Comparison of ENCODE assay signal across 23 mouse cellular contexts in the genomic region with DNA sequence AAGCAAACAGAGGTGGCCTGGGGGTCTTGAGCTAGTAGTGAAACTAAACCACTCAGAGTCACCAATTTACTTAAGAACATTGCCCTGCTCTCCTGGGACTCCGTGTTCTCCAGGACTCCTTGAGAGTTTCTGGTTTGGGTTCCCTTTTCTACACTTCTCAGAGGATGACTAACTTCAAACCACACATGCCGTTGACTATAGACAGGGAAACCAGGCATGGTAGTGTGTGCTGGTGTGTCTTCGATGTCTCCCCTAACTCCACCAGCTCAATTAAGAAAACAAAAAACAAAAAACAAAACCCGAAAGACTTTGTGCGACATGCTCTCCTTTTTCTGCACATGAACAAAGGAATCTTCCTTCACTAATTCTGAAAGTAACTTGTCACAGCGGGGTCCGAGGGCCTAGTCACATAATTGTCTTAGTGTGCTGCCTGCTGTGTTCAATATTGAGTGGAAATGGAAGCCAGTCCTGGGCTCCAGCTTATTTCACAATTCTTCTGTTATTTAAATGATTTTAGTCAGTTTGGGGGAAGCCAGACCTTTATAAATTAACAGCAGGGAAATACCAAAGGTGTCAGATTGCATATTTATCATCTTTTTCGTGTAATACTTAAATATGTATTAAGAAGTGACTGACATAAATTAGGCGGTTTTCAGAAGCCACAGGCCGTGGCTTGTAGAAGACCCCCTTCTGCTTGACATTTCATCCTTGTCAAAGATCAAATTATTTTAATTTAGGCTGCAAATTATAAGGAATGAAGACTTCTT.
DNase-seq lines count a peak whose midpoint lies in the region; ATAC-seq and TF ChIP-seq lines count a peak whose summit lies in the region.
"Had no signal": no experiment of that assay in that cellular context is flagged by ENCODE, and none has a peak within 500 bp of the region (broad histone marks: within the 10 kb centered on the region; RNA-seq: fewer than 3 reads in every experiment).

No protein-coding gene starts in this region.

- no peaks in the 10 kb centered on the region for H3K9me3 ChIP-seq in midbrain, embryonic 11.5 days (ENCODE audit: control insufficient read depth, low read length)
- no peaks in the 10 kb centered on the region for H3K9me3 ChIP-seq in midbrain, embryonic 10.5 days (replicated peaks)
- H3K9me3 ChIP-seq in forebrain, embryonic 12.5 days, result no peaks in the 10 kb centered on the region
- no peaks in the 10 kb centered on the region for H3K9me3 ChIP-seq in hindbrain, embryonic 14.5 days (ENCODE audit: control insufficient read depth, low read length)
- no peaks in the 10 kb centered on the region for H3K9me3 ChIP-seq in intestine, postnatal 0 days (ENCODE audit: control insufficient read depth)
- H3K9me3 ChIP-seq: heart, embryonic 13.5 days; limb, embryonic 15.5 days; liver, embryonic 15.5 days; stomach, embryonic 15.5 days had no signal

- no peak for TF ChIP-seq CTCF in intestine, postnatal 0 days (IDR thresholded peaks at IDR 0.05; ENCODE audit: low read depth)

- H3K27me3 ChIP-seq in midbrain, embryonic 11.5 days (ENCODE audit: control insufficient read depth, insufficient read depth, low read length), result no peaks in the 10 kb centered on the region
- H3K27me3 ChIP-seq in midbrain, embryonic 10.5 days (ENCODE audit: low read depth, poor library complexity, severe bottlenecking), result no peaks in the 10 kb centered on the region
- H3K27me3 ChIP-seq in forebrain, embryonic 12.5 days, result no peaks in the 10 kb centered on the region
- no peaks in the 10 kb centered on the region for H3K27me3 ChIP-seq in hindbrain, embryonic 14.5 days (ENCODE audit: control insufficient read depth, insufficient read depth, low read length)
- H3K27me3 ChIP-seq in intestine, postnatal 0 days (replicated peaks; ENCODE audit: control insufficient read depth, insufficient read depth, low read length), result no peaks in the 10 kb centered on the region
- H3K27me3 ChIP-seq: heart, embryonic 13.5 days; limb, embryonic 15.5 days; liver, embryonic 15.5 days; stomach, embryonic 15.5 days had no signal

- no peaks in the 10 kb centered on the region for H3K36me3 ChIP-seq in midbrain, embryonic 11.5 days (ENCODE audit: control insufficient read depth, insufficient read depth, low read length)
- no peaks in the 10 kb centered on the region for H3K36me3 ChIP-seq in midbrain, embryonic 10.5 days
- no peaks in the 10 kb centered on the region for H3K36me3 ChIP-seq in forebrain, embryonic 12.5 days (replicated peaks)
- H3K36me3 ChIP-seq in hindbrain, embryonic 14.5 days (replicated peaks; ENCODE audit: control insufficient read depth, insufficient read depth), result no peaks in the 10 kb centered on the region
- no peaks in the 10 kb centered on the region for H3K36me3 ChIP-seq in intestine, postnatal 0 days (ENCODE audit: control insufficient read depth, insufficient read depth)
- H3K36me3 ChIP-seq: heart, embryonic 13.5 days; limb, embryonic 15.5 days; liver, embryonic 15.5 days; stomach, embryonic 15.5 days had no signal

- H3K4me2 ChIP-seq in midbrain, embryonic 11.5 days, result no peak overlapping the region
- H3K4me2 ChIP-seq in forebrain, embryonic 12.5 days, result no peak overlapping the region
- no peak overlapping the region for H3K4me2 ChIP-seq in hindbrain, embryonic 14.5 days (replicated peaks)
- no peak overlapping the region for H3K4me2 ChIP-seq in intestine, postnatal 0 days (replicated peaks; ENCODE audit: low read depth)
- H3K4me2 ChIP-seq: heart, embryonic 13.5 days; limb, embryonic 15.5 days; liver, embryonic 15.5 days; stomach, embryonic 15.5 days had no signal

- WGBS in midbrain, embryonic 11.5 days, result 24% methylated on average over 10 of the region's 10 CpGs
- 32% methylated on average over 10 of the region's 10 CpGs for WGBS in midbrain, embryonic 10.5 days
- 11% methylated on average over 10 of the region's 10 CpGs for WGBS in forebrain, embryonic 12.5 days
- 20% methylated on average over 10 of the region's 10 CpGs for WGBS in hindbrain, embryonic 14.5 days
- 72% methylated on average over 10 of the region's 10 CpGs for WGBS in intestine, postnatal 0 days

- DNase-seq in midbrain, embryonic 11.5 days (ENCODE audit: low spot score, missing footprints), result no peak
- no peak for DNase-seq in midbrain, embryonic 10.5 days (ENCODE audit: low spot score)
- DNase-seq in hindbrain, embryonic 14.5 days (ENCODE audit: low spot score), result peak; percentile 36
- peak; percentile 53 for DNase-seq in retina, postnatal 1 day
- no peak for DNase-seq in thymus, postnatal 4 days
- DNase-seq: adrenal gland, adult 8-10 months; B cell, adult 2 months; cerebellum, adult 11 months; cerebellum, postnatal 14 days; heart, adult 11 months; kidney, adult 8-10 months; kidney, postnatal 14 days; layer of hippocampus, postnatal 36 days; right cerebral cortex, postnatal 25 days; thymus, adult 2 months had no signal

- H3K4me1 ChIP-seq in midbrain, embryonic 11.5 days (ENCODE audit: control insufficient read depth, insufficient read depth, low read length), result no peaks in the 10 kb centered on the region
- peaks cover 7% of the 10 kb centered on the region; the same call in 1 of the 2 replicates for H3K4me1 ChIP-seq in midbrain, embryonic 10.5 days
- peaks cover 8% of the 10 kb centered on the region for H3K4me1 ChIP-seq in forebrain, embryonic 12.5 days
- no peaks in the 10 kb centered on the region; the same call in 1 of the 2 replicates for H3K4me1 ChIP-seq in hindbrain, embryonic 14.5 days (replicated peaks; ENCODE audit: control insufficient read depth, insufficient read depth, low read length)
- H3K4me1 ChIP-seq in intestine, postnatal 0 days (replicated peaks; ENCODE audit: control insufficient read depth, insufficient read depth, low read length), result no peaks in the 10 kb centered on the region
- H3K4me1 ChIP-seq: heart, embryonic 13.5 days; limb, embryonic 15.5 days; liver, embryonic 15.5 days; stomach, embryonic 15.5 days had no signal

- ATAC-seq in midbrain, embryonic 11.5 days (ENCODE audit: low FRiP score), result peak; percentile 38; the same call in 1 of the 2 replicates
- ATAC-seq in forebrain, embryonic 12.5 days (ENCODE audit: low FRiP score), result peak; percentile 33
- peak; percentile 83 for ATAC-seq in hindbrain, embryonic 14.5 days (ENCODE audit: low FRiP score)
- ATAC-seq in intestine, postnatal 0 days, result no peak
- ATAC-seq: inflammation-experienced regulatory T-cells, adult 6 months had no signal

- no peak overlapping the region for H3K9ac ChIP-seq in midbrain, embryonic 11.5 days (ENCODE audit: low read length)
- H3K9ac ChIP-seq in forebrain, embryonic 12.5 days, result no peak overlapping the region
- no peak overlapping the region for H3K9ac ChIP-seq in hindbrain, embryonic 14.5 days
- no peak overlapping the region for H3K9ac ChIP-seq in intestine, postnatal 0 days (ENCODE audit: low read depth, low read length)
- H3K9ac ChIP-seq: heart, embryonic 13.5 days; limb, embryonic 15.5 days; liver, embryonic 15.5 days; stomach, embryonic 15.5 days had no signal

- no peak overlapping the region for H3K27ac ChIP-seq in midbrain, embryonic 11.5 days (ENCODE audit: low read depth, low read length)
- H3K27ac ChIP-seq in midbrain, embryonic 10.5 days (replicated peaks), result no peak overlapping the region
- no peak overlapping the region for H3K27ac ChIP-seq in forebrain, embryonic 12.5 days
- H3K27ac ChIP-seq in hindbrain, embryonic 14.5 days, result no peak overlapping the region; the same call in 1 of the 2 replicates
- H3K27ac ChIP-seq in intestine, postnatal 0 days (ENCODE audit: low read depth, low read length), result no peak overlapping the region
- H3K27ac ChIP-seq: heart, embryonic 13.5 days; layer of hippocampus, adult 2 months; limb, embryonic 15.5 days; liver, embryonic 15.5 days; stomach, embryonic 15.5 days had no signal

- H3K4me3 ChIP-seq in midbrain, embryonic 11.5 days (ENCODE audit: low read depth, low read length), result no peak overlapping the region
- H3K4me3 ChIP-seq in midbrain, embryonic 10.5 days, result no peak overlapping the region
- H3K4me3 ChIP-seq in forebrain, embryonic 12.5 days (replicated peaks), result no peak overlapping the region
- H3K4me3 ChIP-seq in hindbrain, embryonic 14.5 days (replicated peaks; ENCODE audit: low read length), result no peak overlapping the region
- no peak overlapping the region for H3K4me3 ChIP-seq in intestine, postnatal 0 days (ENCODE audit: low read depth, low read length)
- H3K4me3 ChIP-seq: heart, embryonic 13.5 days; layer of hippocampus, adult 2 months; limb, embryonic 15.5 days; liver, embryonic 15.5 days; stomach, embryonic 15.5 days had no signal

Comparison
In these comparisons a context has a peak if more than half of its experiments do, and no peak if none do; other contexts are left out.
1. DNase-seq: peak in hindbrain, embryonic 14.5 days (single experiment) and retina, postnatal 1 day (single experiment); none in midbrain, embryonic 11.5 days (single experiment), midbrain, embryonic 10.5 days (single experiment) and thymus, postnatal 4 days (single experiment).